Mouse (Mus musculus): Measurements from ENCODE around the gene Mta2. TPM values are rescaled to one million over a fixed set of nuclear protein-coding genes. Genes with fewer than 3 reads are reported as not detected.
A peak's percentile ranks its signal among the peaks of the same experiment; 100 is the strongest.
"Not testable (repeated sequence)": the region's sequence is repeated elsewhere in the genome, so short reads cannot be mapped to it uniquely, and the experiment has no call there.

The Mta2 gene
- 175 and 177 TPM in 2 replicates for polyA plus RNA-seq (2016; fragmentation: Nextera tagmentation; extraction: Ambion mirVana)

DNA sequence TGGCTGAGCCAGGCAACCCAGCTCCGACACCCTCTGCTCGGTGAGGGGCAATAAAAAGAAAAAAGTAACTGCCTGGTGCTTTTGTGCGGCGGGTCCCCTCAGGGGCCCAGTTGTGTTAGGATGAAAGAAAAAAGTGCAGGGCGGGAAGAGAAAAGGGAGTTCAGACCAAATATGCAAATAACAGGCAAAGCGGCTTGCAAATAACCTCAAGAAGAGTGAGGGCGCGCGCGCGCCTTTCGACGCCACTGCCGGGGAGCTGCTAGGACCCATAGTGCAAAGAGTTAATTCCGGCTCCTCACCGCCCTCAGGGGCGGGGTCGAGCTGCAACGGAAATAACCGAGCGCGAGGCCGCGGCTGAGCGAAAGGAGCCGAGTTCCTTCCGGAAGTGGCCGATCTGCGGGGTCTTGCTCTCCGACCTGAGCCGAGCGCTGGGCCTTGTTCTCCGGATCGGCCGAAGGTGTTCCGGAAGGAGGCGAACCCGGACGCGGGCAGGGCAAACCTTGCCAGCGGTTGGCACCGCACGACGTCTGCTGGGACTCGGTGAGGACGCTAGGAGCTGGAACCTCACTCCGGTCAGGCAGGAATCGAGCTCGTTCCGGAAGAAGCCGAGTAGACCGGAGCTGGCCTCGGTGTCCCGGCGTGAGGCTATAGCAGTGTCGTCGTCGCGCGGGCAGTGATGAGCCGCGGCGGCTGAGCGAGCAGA is at the start of gene Mta2:
TSS of gene Mta2 (plus strand) at position 361 of the 703 bp plus-strand sequence.
- under 1% methylated on average over 64 of the region's 64 CpGs for WGBS
- H3K36me3 ChIP-seq: peaks cover 19% of the 10 kb centered on the region
- peak within 1 kb of the TSS; percentile 99 for H3K9ac ChIP-seq
- ATAC-seq (ENCODE audit: low FRiP score, low read depth): peak; percentile 96
- H3K4me3 ChIP-seq: peak within 1 kb of the TSS; percentile 94
- peak within 1 kb of the TSS; percentile 75 for H3K4me2 ChIP-seq (replicated peaks)
- peaks cover 27% of the 10 kb centered on the region for H3K4me1 ChIP-seq
- no peaks in the 10 kb centered on the region for H3K9me3 ChIP-seq
- H3K27ac ChIP-seq: peak within 1 kb of the TSS; percentile 96
- no peaks in the 10 kb centered on the region for H3K27me3 ChIP-seq (replicated peaks)

DNA sequence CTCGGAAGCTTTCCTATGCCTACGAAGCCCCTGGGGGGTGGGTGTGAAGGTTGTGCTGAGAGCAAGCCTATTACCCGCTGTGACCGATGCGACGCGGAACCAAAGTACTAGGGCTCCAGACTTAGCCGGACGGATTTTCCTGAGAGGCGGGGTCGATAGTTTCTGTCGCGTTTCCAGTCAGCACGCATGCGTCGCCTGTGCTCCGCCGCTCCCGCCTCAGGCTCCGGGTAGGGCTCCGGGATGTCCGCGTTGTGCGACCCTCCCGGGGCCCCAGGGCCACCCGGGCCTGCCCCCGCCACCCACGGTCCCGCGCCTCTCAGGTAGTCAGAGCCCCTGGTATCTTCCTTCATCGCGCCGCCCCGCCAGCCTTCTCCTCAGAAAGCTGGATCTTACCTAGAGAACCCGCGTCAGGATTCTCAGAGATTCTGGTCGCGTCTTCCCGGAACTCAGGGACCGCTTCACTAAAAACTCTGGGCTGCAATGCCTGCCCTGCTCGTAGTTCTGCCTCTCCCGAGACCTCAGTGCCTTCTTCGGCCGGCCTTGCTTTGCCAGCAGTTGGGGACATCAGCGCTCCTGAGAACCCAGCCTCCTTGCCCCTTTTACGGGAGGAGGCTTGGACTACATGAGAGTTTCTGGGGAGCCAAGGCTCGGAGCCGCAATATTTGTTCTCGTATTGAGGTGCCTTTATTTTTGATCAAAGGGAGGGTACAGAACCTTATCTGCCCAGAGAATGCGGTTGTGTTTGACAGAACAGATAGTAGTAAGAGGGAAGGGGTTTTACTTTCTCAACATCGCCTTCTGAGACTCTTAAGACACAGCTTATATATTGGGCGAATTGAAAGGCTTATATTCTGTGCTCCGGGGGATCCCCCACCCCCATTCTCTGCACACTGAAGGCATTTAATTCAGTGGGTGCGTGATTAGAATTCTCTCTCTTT is 48.6 kb upstream of the Mta2 start, which contains the start of gene Ints5:
TSS of gene Ints5 (plus strand) at position 177 of the 938 bp plus-strand sequence.
- 3% methylated on average over 54 of the region's 54 CpGs for whole genome bisulfite sequencing
- Histone ChIP-seq H3K9ac (peak within 1 kb of the TSS; percentile 81), H3K36me3 (peaks cover 30% of the 10 kb centered on the region), H3K4me2 (replicated peaks) (peak within 1 kb of the TSS; percentile 92), H3K9me3 (no peaks in the 10 kb centered on the region), H3K4me3 (peak within 1 kb of the TSS; percentile 73), H3K27ac (peak within 1 kb of the TSS; percentile 61), H3K27me3 (replicated peaks) (no peaks in the 10 kb centered on the region), H3K4me1 (peaks cover 32% of the 10 kb centered on the region)
- ATAC-seq (ENCODE audit: low FRiP score, low read depth): peak; percentile 34

DNA sequence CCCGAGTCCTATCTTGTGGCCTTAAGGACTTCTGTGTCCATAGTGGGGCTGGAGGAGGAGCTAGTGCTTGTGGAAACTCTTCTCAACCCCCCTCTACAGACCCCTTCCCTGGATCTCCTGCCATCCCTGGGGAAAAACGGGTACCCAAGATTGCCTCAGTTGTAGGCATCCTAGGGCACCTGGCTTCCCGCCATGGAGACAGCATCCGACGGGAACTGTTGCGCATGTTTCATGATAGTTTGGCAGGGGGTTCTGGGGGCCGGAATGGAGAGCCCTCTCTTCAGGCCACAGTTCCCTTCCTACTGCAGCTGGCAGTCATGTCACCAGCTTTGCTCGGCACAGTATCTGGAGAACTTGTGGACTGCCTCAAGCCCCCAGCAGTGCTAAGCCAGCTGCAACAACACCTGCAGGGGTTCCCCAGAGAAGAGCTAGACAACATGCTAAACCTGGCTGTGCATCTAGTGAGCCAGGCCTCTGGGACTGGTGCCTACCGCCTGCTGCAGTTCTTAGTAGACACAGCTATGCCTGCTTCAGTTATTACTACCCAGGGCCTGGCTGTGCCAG is 46.2 kb upstream of the Mta2 start:
- WGBS: 93% methylated on average over 9 of the region's 9 CpGs
- Histone ChIP-seq H3K4me1 (peaks cover 34% of the 10 kb centered on the region), H3K9ac (no peak overlapping the region), H3K4me3 (no peak overlapping the region), H3K9me3 (no peaks in the 10 kb centered on the region), H3K27me3 (replicated peaks) (no peaks in the 10 kb centered on the region), H3K36me3 (peaks cover 27% of the 10 kb centered on the region), H3K4me2 (replicated peaks) (no peak overlapping the region), H3K27ac (no peak overlapping the region)
- ATAC-seq (ENCODE audit: low FRiP score, low read depth): no peak

DNA sequence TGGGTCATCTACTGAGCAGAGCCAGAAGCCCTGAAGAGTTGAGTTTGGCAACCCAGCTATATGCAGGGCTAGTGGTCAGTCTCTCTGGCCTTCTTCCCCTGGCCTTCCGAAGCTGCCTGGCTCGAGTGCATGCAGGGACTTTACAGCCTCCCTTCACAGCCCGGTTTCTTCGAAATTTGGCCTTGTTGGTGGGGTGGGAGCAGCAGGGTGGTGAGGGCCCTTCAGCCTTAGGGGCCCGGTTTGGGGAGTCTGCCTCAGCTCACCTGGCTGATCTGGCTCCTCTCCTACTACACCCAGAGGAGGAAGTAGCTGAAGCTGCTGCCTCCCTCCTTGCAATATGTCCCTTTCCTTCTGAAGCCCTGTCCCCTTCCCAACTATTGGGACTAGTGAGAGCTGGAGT is 45.4 kb upstream of the Mta2 start:
- H3K27me3 ChIP-seq (replicated peaks); H3K9ac ChIP-seq; ATAC-seq (ENCODE audit: low FRiP score, low read depth); H3K27ac ChIP-seq; H3K4me3 ChIP-seq; H3K9me3 ChIP-seq: not testable (repeated sequence)
- 88% methylated on average over 5 of the region's 5 CpGs for WGBS
- peaks cover 34% of the 10 kb centered on the region for H3K4me1 ChIP-seq
- peaks cover 20% of the 10 kb centered on the region for H3K36me3 ChIP-seq
- peak overlapping the region; percentile 86 for H3K4me2 ChIP-seq (replicated peaks)

DNA sequence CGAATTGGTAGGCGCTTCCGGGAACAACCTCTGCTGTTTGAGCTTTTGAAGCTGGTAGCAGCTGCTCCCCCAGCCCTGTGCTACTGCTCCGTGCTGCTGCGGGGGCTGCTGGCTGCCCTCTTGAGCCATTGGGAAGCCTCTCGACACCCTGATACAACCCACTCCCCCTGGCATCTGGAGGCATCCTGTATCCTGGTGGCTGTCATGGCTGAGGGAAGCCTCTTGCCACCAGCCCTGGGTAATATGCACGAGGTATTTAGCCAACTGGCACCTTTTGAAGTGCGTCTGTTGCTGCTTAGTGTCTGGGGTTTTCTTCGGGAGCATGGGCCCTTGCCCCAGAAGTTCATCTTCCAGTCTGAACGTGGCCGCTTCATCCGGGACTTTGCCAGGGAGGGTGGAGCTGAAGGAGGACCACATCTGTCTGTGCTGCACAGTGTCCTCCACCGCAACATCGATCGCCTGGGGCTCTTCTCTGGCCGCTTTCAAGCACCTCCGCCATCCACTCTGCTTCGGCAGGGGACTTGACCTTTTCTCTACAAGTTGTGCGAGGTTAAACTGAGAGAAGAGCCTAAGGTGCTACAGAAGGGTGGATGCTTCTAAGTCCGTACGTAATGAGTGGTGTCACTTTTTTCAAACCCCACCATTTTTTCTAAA is 44.3 kb upstream of the Mta2 start:
- Histone ChIP-seq H3K36me3 (peaks cover 26% of the 10 kb centered on the region), H3K9ac (peak overlapping the region; percentile 59)
- 25% methylated on average over 21 of the region's 21 CpGs for WGBS

DNA sequence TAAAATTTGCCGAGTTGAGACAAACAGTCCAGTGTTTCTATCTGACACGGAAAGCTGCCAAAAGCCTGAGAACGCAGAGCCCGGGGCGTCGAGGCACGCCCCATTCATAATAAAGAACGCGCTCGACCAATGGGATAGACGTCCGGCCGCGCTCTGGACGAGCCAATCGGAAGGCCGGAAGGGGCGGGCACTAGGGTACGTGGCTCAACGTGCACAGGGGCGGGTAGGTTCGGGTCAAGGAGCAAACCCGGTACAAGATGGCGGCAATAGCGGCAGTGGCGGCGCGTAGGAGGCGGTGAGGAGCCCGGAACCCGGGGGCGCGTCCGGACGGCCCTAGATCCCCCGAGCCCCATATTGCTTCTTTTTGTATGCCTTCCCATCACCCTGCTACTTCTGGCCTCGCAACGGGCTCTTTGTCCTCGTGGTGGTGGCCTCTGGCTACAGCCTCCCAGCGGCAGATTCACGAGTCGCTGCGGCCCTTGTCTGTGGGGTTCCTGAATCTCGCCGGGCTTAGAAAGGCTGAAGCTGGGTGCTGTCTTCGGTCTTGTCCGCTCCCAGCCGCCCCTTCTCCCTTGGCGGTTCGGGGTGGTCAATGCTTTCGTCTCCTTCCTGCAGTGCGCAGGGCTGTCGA is 43.7 kb upstream of the Mta2 start, which contains the start of gene Ganab:
TSS of gene Ganab (plus strand) at position 207 of the 631 bp plus-strand sequence.
- peak within 1 kb of the TSS; percentile 94 for H3K4me3 ChIP-seq
- peak within 1 kb of the TSS; percentile 93 for H3K9ac ChIP-seq
- ATAC-seq (ENCODE audit: low FRiP score, low read depth): peak; percentile 99
- peak within 1 kb of the TSS; percentile 62 for H3K27ac ChIP-seq
- H3K27me3 ChIP-seq (replicated peaks): no peaks in the 10 kb centered on the region
- H3K36me3 ChIP-seq: peaks cover 30% of the 10 kb centered on the region
- no peaks in the 10 kb centered on the region for H3K9me3 ChIP-seq
- under 1% methylated on average over 53 of the region's 53 CpGs for WGBS
- H3K4me1 ChIP-seq: peaks cover 34% of the 10 kb centered on the region
- peak within 1 kb of the TSS; percentile 86 for H3K4me2 ChIP-seq (replicated peaks)

More for the DNA sequence above, 44.3 kb upstream of the Mta2 start:
- H3K4me1 ChIP-seq: peaks cover 34% of the 10 kb centered on the region
- ATAC-seq (ENCODE audit: low FRiP score, low read depth): peak; percentile 71
- peak overlapping the region; percentile 86 for H3K4me2 ChIP-seq (replicated peaks)
- H3K4me3 ChIP-seq: peak overlapping the region; percentile 94
- not testable (repeated sequence) for H3K27me3 ChIP-seq (replicated peaks); H3K9me3 ChIP-seq
- H3K27ac ChIP-seq: peak overlapping the region; percentile 62

DNA sequence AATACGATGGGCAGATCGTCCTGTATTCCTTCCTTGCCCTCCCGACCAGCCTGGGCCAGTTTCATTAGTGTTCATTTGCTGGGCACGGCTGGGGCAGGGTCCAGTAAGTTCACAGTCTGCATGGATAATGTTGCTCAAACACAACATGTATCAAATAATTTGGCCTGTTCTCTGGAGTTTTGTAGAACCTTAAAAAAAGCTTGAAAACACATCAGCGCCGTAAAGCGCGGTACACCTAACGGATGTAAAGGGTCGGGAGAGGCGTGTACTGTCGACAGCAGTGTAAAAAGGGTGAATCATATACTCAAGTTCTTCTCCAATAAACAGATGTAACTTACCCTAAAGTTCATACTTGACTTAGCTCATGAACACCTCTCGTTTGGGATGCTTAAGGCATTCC is 43.1 kb upstream of the Mta2 start:
- WGBS: 14% methylated on average over 13 of the region's 13 CpGs
- peaks cover 35% of the 10 kb centered on the region for H3K36me3 ChIP-seq
- peak overlapping the region; percentile 86 for H3K4me2 ChIP-seq (replicated peaks)
- no peak for ATAC-seq (ENCODE audit: low FRiP score, low read depth)
- H3K9me3 ChIP-seq: no peaks in the 10 kb centered on the region
- no peak overlapping the region for H3K27ac ChIP-seq
- H3K4me1 ChIP-seq: peaks cover 33% of the 10 kb centered on the region
- no peaks in the 10 kb centered on the region for H3K27me3 ChIP-seq (replicated peaks)
- peak overlapping the region; percentile 94 for H3K4me3 ChIP-seq
- H3K9ac ChIP-seq: peak overlapping the region; percentile 93

DNA sequence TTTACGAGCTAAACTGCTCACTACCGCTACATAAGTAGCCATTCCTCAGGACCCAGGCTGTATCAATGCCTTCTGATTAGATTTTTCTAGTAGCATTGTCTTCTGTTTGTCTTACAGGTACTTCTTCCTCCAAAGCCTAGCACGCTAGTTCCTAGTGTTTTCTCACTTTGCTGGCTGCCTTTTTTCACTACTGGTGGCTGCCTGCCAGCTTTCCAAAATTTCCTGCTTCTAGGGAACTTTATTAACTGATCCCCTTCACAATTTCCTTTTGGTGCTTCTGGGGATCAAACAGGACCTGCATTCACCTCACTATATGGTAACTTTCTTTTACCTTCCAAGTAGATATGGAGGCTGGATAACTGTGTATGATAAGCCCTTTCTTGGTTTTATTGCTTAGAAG is 42.6 kb upstream of the Mta2 start:
- Histone ChIP-seq H3K4me2 (replicated peaks) (peak overlapping the region; percentile 86), H3K4me3 (peak overlapping the region; percentile 94), H3K27ac (no peak overlapping the region), H3K9ac (peak overlapping the region; percentile 93; the same call in 1 of the 2 replicates), H3K4me1 (peaks cover 28% of the 10 kb centered on the region), H3K9me3 (no peaks in the 10 kb centered on the region), H3K27me3 (replicated peaks) (no peaks in the 10 kb centered on the region), H3K36me3 (peaks cover 40% of the 10 kb centered on the region)
- ATAC-seq (ENCODE audit: low FRiP score, low read depth): no peak
- WGBS: 69% methylated on average over 3 of the region's 3 CpGs

DNA sequence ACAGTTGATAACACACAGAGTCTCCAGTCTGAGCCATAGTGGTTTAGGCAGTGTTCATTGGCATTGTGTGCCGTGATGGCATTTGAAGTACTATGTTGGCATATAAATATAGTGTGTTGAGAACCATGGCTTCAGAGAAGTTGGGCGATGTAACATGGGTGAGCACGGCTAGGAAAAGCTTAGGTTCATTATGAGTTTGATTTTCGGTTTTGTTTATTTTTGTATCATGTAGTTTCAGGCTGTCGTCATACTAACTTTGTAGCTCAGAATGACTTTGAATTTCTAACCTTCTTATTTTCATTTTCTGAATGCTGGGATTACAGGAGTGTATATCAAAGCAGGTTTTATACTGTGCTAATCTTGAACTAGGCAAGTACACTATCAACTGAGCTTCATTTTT is 38.3 kb upstream of the Mta2 start:
- 96% methylated on average over 5 of the region's 5 CpGs for WGBS
- peaks cover 61% of the 10 kb centered on the region for H3K36me3 ChIP-seq
- no peak overlapping the region for H3K9ac ChIP-seq
- H3K27ac ChIP-seq: no peak overlapping the region
- H3K4me2 ChIP-seq (replicated peaks): no peak overlapping the region
- H3K27me3 ChIP-seq (replicated peaks): no peaks in the 10 kb centered on the region
- no peaks in the 10 kb centered on the region for H3K9me3 ChIP-seq
- ATAC-seq (ENCODE audit: low FRiP score, low read depth): no peak
- H3K4me3 ChIP-seq: no peak overlapping the region
- peaks cover 7% of the 10 kb centered on the region for H3K4me1 ChIP-seq

DNA sequence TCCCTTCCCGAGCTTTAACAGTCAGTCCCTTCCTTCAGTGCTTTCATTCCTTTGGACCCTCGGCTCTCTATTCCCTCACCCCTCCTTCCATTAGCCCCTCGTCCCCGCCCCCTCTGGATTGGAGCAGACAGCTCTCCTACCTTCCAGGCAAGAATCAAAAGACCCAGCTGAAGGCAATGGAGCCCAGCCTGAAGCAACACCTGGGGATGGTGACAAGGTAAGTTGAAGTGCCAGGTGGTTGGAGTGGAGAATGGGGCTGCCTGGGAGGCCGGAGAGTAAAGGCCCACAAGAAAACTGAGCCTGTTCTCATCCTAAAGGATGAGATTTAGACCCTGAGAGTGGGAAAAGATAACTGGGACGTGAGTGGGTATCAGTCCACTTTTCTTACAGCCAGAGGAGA is 33.1 kb upstream of the Mta2 start:
- no peak for ATAC-seq (ENCODE audit: low FRiP score, low read depth)
- Histone ChIP-seq H3K9ac (no peak overlapping the region), H3K36me3 (peaks cover 97% of the 10 kb centered on the region), H3K27me3 (replicated peaks) (no peaks in the 10 kb centered on the region), H3K27ac (no peak overlapping the region), H3K4me1 (no peaks in the 10 kb centered on the region), H3K4me2 (replicated peaks) (no peak overlapping the region), H3K4me3 (no peak overlapping the region), H3K9me3 (no peaks in the 10 kb centered on the region)
- WGBS: 92% methylated on average over 6 of the region's 6 CpGs

DNA sequence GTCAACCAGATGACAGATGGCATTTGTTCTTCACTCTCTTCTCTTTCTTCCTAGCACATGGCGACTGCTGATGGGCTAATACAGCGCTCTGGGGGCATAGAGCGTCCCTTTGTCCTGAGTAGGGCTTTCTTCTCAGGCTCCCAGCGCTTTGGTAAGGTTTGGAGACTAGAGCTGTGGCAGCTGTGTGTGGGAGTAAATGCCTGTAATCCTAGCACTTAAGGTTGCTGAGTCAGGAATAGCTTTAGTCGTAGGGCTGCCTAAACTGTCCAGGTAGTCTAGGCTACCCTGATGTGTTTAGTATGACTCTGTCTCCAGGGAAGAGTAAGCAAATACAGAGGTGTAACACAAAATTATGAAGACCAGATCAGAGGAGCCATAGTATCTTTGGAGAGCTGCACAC is 29.9 kb upstream of the Mta2 start:
- Histone ChIP-seq H3K27ac (no peak overlapping the region), H3K27me3 (replicated peaks) (no peaks in the 10 kb centered on the region), H3K9me3 (no peaks in the 10 kb centered on the region), H3K36me3 (peaks cover 100% of the 10 kb centered on the region), H3K9ac (no peak overlapping the region), H3K4me1 (no peaks in the 10 kb centered on the region), H3K4me2 (replicated peaks) (no peak overlapping the region), H3K4me3 (no peak overlapping the region)
- 96% methylated on average over 5 of the region's 5 CpGs for WGBS
- ATAC-seq (ENCODE audit: low FRiP score, low read depth): no peak
